Comparison of ENCODE assay signal across 12 mouse cellular contexts in the genomic region with DNA sequence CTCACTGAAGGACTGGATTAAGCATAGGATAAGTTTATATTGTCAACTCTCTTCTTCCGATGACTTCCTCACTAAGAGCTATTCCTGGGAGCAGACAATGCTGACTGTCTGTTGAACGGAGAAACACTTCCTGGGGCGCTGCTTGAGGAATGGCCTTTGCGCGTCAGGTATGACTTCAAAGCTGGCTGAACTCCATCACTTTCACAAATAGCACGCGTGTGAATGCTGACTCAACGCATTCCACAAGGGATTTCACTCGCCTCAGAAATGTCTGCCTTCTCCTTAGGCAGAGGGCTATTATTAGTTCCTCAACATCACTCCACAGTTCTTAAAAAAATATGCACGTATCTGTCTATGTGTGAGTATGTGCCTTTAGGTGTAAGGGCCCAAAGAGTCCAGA.
DNase-seq lines count a peak whose midpoint lies in the region; ATAC-seq and TF ChIP-seq lines count a peak whose summit lies in the region.
"Had no signal": no experiment of that assay in that cellular context is flagged by ENCODE, and none has a peak within 500 bp of the region (broad histone marks: within the 10 kb centered on the region; RNA-seq: fewer than 3 reads in every experiment).

No protein-coding gene starts in this region.

- H3K9me3 ChIP-seq in embryonic facial prominence, embryonic 14.5 days (ENCODE audit: control insufficient read depth, low read length) = no peaks in the 10 kb centered on the region
- no peaks in the 10 kb centered on the region for H3K9me3 ChIP-seq in embryonic facial prominence, embryonic 10.5 days
- no peaks in the 10 kb centered on the region for H3K9me3 ChIP-seq in heart, postnatal 0 days (replicated peaks; ENCODE audit: control insufficient read depth, low read length)

- no peaks in the 10 kb centered on the region for H3K27me3 ChIP-seq in embryonic facial prominence, embryonic 14.5 days (replicated peaks; ENCODE audit: control insufficient read depth, insufficient read depth, low read length)
- H3K27me3 ChIP-seq in embryonic facial prominence, embryonic 10.5 days (replicated peaks; ENCODE audit: low read depth, poor library complexity, severe bottlenecking) = no peaks in the 10 kb centered on the region
- no peaks in the 10 kb centered on the region for H3K27me3 ChIP-seq in heart, postnatal 0 days (ENCODE audit: control insufficient read depth, insufficient read depth, low read length)

- no peak for TF ChIP-seq POLR2A in lung, adult 2 months (IDR thresholded peaks at IDR 0.05; ENCODE audit: borderline replicate concordance, extremely low read depth, low read depth, low read length)

- peak; percentile 84 for DNase-seq in embryonic facial prominence, embryonic 14.5 days (ENCODE audit: low spot score)
- DNase-seq in embryonic facial prominence, embryonic 10.5 days (ENCODE audit: low spot score) = no peak
- peak; percentile 45 to 67 for DNase-seq in lung, adult 18-20 months
- no peak for DNase-seq in lung, adult 2 months
- peak; percentile 75 for DNase-seq in heart, postnatal 0 days (ENCODE audit: low spot score)
- DNase-seq in lung, postnatal 10 days = peak; percentile 60
- no peak for DNase-seq in adrenal gland, postnatal 10 days
- DNase-seq in gastrocnemius, postnatal 4 days (ENCODE audit: low spot score in 2 of 2) = no peak
- DNase-seq: thymus, postnatal 36 days had no signal

- no peak overlapping the region for H3K27ac ChIP-seq in embryonic facial prominence, embryonic 14.5 days (replicated peaks; ENCODE audit: low read depth, low read length)
- no peak overlapping the region for H3K27ac ChIP-seq in embryonic facial prominence, embryonic 10.5 days (replicated peaks)
- no peak overlapping the region for H3K27ac ChIP-seq in heart, postnatal 0 days (ENCODE audit: low read depth)
- H3K27ac ChIP-seq: heart, adult 2 months had no signal

- TF ChIP-seq CTCF in lung, adult 2 months (IDR thresholded peaks at IDR 0.05; ENCODE audit: insufficient read depth, low read length) = no peak
- no peak for TF ChIP-seq CTCF in heart, postnatal 0 days (IDR thresholded peaks at IDR 0.05; ENCODE audit: low read depth)

- no peak overlapping the region for H3K4me3 ChIP-seq in embryonic facial prominence, embryonic 14.5 days (ENCODE audit: low read depth, low read length)
- no peak overlapping the region for H3K4me3 ChIP-seq in embryonic facial prominence, embryonic 10.5 days
- no peak overlapping the region for H3K4me3 ChIP-seq in lung, adult 2 months (replicated peaks; ENCODE audit: extremely low read depth, low read depth, low read length)
- H3K4me3 ChIP-seq in heart, postnatal 0 days (ENCODE audit: low read depth, low read length) = no peak overlapping the region
- H3K4me3 ChIP-seq: heart, adult 2 months; myocyte had no signal

- H3K4me2 ChIP-seq in embryonic facial prominence, embryonic 14.5 days (ENCODE audit: low read depth, low read length) = no peak overlapping the region
- H3K4me2 ChIP-seq in heart, postnatal 0 days (ENCODE audit: low read depth, low read length) = no peak overlapping the region

- 53% methylated on average over 10 of the region's 10 CpGs for WGBS in embryonic facial prominence, embryonic 14.5 days
- WGBS in embryonic facial prominence, embryonic 10.5 days = 74% methylated on average over 10 of the region's 10 CpGs
- 18% methylated on average over 10 of the region's 10 CpGs for WGBS in lung, adult 2 months
- 11% methylated on average over 10 of the region's 10 CpGs for WGBS in heart, postnatal 0 days

- TF ChIP-seq EP300 in heart, postnatal 0 days (IDR thresholded peaks at IDR 0.05; ENCODE audit: low read depth) = no peak

- peak; percentile 63; the same call in 1 of the 2 replicates for ATAC-seq in embryonic facial prominence, embryonic 14.5 days (ENCODE audit: low read depth)
- ATAC-seq in heart, postnatal 0 days (ENCODE audit: insufficient read depth, low read depth) = peak; percentile 78
- ATAC-seq: forebrain, embryonic 14.5 days had no signal

- H3K36me3 ChIP-seq in embryonic facial prominence, embryonic 14.5 days (ENCODE audit: control insufficient read depth, insufficient read depth, low read length) = no peaks in the 10 kb centered on the region
- H3K36me3 ChIP-seq in embryonic facial prominence, embryonic 10.5 days (replicated peaks) = no peaks in the 10 kb centered on the region
- H3K36me3 ChIP-seq in heart, postnatal 0 days (replicated peaks; ENCODE audit: control insufficient read depth, insufficient read depth, low read length) = no peaks in the 10 kb centered on the region

- no peak overlapping the region for H3K9ac ChIP-seq in embryonic facial prominence, embryonic 14.5 days (ENCODE audit: low read depth, low read length)
- no peak overlapping the region for H3K9ac ChIP-seq in heart, postnatal 0 days (replicated peaks; ENCODE audit: low read depth, low read length)

- no peaks in the 10 kb centered on the region for H3K4me1 ChIP-seq in embryonic facial prominence, embryonic 14.5 days (ENCODE audit: control insufficient read depth, insufficient read depth, low read length)
- no peaks in the 10 kb centered on the region for H3K4me1 ChIP-seq in embryonic facial prominence, embryonic 10.5 days
- H3K4me1 ChIP-seq in lung, adult 2 months (ENCODE audit: control insufficient read depth, insufficient read depth, low read length) = peaks cover 6% of the 10 kb centered on the region
- peaks cover 16% of the 10 kb centered on the region for H3K4me1 ChIP-seq in heart, postnatal 0 days (ENCODE audit: control insufficient read depth, insufficient read depth)

Comparison
In these comparisons a context has a peak if more than half of its experiments do, and no peak if none do; other contexts are left out.
1. DNase-seq: peak in embryonic facial prominence, embryonic 14.5 days (single experiment), lung, adult 18-20 months (2 of 2), heart, postnatal 0 days (single experiment) and lung, postnatal 10 days (single experiment); none in embryonic facial prominence, embryonic 10.5 days (single experiment), lung, adult 2 months (single experiment), adrenal gland, postnatal 10 days (single experiment) and gastrocnemius, postnatal 4 days (0 of 2).